Mouse (Mus musculus) C2C12 (cell line): Measurements from ENCODE around the gene Gm29427. TPM values are rescaled to one million over a fixed set of nuclear protein-coding genes. Genes with fewer than 3 reads are reported as not detected.

Source experiments
- H3K27me3 ChIP-seq: one replicate; pipeline ENCODE4 v1.6.1; 2011; ENCODE audit not compliant: control insufficient read depth, insufficient read depth, insufficient read length
- H3K36me3 ChIP-seq: one replicate; pipeline ENCODE4 v1.6.1; 2011; ENCODE audit not compliant: control insufficient read depth, insufficient read depth
- H3K4me3 ChIP-seq: one replicate; pipeline ENCODE4 v1.5.1; 2011; ENCODE audit warnings: mild to moderate bottlenecking, control low read depth; ENCODE audit not compliant: poor library complexity, insufficient read depth, severe bottlenecking
- H3K79me2 ChIP-seq: one replicate; pipeline ENCODE4 v1.6.1; 2011; ENCODE audit not compliant: control insufficient read depth, insufficient read depth
- H3K79me3 ChIP-seq: one replicate; pipeline ENCODE4 v1.6.1; 2011; ENCODE audit warnings: low read depth, control low read depth
- H3ac ChIP-seq: one replicate; pipeline ENCODE3; 2011; ENCODE audit warnings: low read depth; ENCODE audit not compliant: control insufficient read depth, insufficient read length
- CEBPB ChIP-seq: IDR thresholded peaks from one replicate; pipeline ENCODE4 v1.6.1; 2011; ENCODE audit warnings: low read depth, mild to moderate bottlenecking, control low read depth, moderate library complexity
- CTCF ChIP-seq: IDR thresholded peaks from one replicate; pipeline ENCODE4 v1.5.1; 2011; ENCODE audit not compliant: control insufficient read depth, insufficient read depth, insufficient read length
- FOSL1 ChIP-seq: IDR thresholded peaks from one replicate; pipeline ENCODE4 v1.8.0; 2011; ENCODE audit warnings: mild to moderate bottlenecking, low read length; ENCODE audit not compliant: poor library complexity, insufficient read depth, severe bottlenecking
- MAX ChIP-seq: IDR thresholded peaks from one replicate; pipeline ENCODE4 v1.6.1; 2011; ENCODE audit warnings: mild to moderate bottlenecking, control low read depth
- MYOD1 ChIP-seq: IDR thresholded peaks from one replicate; pipeline ENCODE4 v1.6.1; 2011; ENCODE audit warnings: low read depth; ENCODE audit not compliant: control insufficient read depth, insufficient read length
- MYOG ChIP-seq: IDR thresholded peaks from one replicate; pipeline ENCODE4 v1.6.1; 2011; ENCODE audit not compliant: control insufficient read depth, insufficient read length; ENCODE audit errors: extremely low read depth
- USF1 ChIP-seq: IDR thresholded peaks from one replicate; pipeline ENCODE4 v1.6.1; 2011; ENCODE audit warnings: low read depth, mild to moderate bottlenecking, control low read depth, moderate library complexity
- polyA plus RNA-seq: library from polyadenylated mRNA; unstranded; fragments of >200 nt; fragmentation: generic; extraction: Trizol; gene quantifications from one replicate; pipeline ENCODE4 v1.2.1, GENCODE M21; 2012; ENCODE audit warnings: missing spikeins

The Gm29427 gene
- polyA plus RNA-seq, 1 experiment: not detected

DNA sequence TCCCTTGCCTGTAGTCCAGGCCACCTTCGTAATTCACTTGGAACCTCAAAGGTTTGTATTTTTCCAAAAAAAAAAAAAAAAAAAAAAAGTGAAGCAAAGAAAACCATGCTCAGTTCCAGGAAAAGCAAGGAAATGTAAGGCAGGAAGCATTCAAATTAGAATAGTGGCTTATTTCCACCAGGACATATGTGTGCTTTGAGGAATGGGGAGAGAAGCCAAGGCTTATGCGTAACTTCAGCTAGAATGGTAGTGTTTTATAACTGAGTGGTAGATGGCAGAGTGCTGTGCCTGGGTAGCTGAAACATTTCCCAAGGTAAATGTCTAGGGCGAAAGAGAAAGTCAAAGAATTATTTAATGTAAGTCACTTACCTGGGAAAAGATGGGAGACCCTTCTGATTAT, 13.1 kb upstream of the Gm29427 start:
- H3K79me2 ChIP-seq: peaks cover 5% of the 10 kb centered on the region

DNA sequence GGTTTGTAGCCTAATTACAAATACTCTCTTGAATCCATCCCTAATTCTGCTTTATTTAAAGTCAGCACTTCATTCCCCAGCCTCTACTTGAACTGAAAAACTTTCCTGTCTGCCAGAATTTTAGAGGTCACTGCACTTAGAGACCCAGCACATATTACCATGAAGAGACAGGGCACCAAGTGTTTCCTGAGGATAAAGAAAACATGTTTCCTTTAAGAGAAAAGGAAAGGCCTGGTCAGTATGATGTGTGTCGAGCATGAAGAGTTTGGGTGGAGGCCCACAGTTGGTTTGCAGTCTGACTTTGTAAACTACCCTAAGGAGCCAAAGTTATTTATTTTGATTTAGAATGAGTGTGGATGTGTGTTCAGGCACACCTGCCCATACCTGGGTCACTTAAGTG, 12.5 kb upstream of the Gm29427 start:
- TF ChIP-seq MYOD1 (no peak), MAX (no peak), MYOG (no peak), CTCF (no peak), USF1 (no peak), FOSL1 (no peak), CEBPB (no peak)
- Histone ChIP-seq H3K36me3 (peaks cover 12% of the 10 kb centered on the region), H3K4me3 (no peak overlapping the region), H3K79me3 (peaks cover 6% of the 10 kb centered on the region), H3K27me3 (no peaks in the 10 kb centered on the region), H3ac (no peak overlapping the region), H3K79me2 (peaks cover 11% of the 10 kb centered on the region)

More for the DNA sequence above, 13.1 kb upstream of the Gm29427 start:
- Histone ChIP-seq H3K36me3 (peaks cover 6% of the 10 kb centered on the region), H3K4me3 (no peak overlapping the region), H3K79me3 (peaks cover 3% of the 10 kb centered on the region), H3ac (no peak overlapping the region), H3K27me3 (no peaks in the 10 kb centered on the region)
- TF ChIP-seq CTCF: no peak
- TF ChIP-seq MYOG: no peak
- TF ChIP-seq MYOD1: no peak
- no peak for TF ChIP-seq USF1
- TF ChIP-seq CEBPB: no peak
- TF ChIP-seq FOSL1: no peak
- TF ChIP-seq MAX: no peak

DNA sequence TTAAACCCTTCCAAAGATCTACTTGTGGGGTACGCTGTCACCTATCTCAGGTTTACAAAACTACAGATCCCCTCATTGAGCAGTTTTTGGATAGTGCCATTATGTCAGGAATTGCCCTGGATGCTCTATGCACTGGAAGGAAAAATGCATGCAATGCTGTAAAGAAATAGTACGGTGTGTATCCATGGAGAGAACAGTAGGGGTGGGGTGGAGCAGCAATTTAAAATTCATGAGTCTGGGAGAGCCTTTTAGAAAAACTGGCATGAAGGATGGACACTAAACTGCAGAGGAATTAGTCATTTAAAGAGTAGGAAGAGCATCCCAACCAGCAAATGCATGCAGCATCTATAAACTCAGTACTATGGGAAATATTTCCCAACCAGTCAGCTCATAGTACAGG, 10.8 kb upstream of the Gm29427 start:
- Histone ChIP-seq H3K4me3 (no peak overlapping the region), H3K79me2 (peaks cover 28% of the 10 kb centered on the region), H3ac (no peak overlapping the region), H3K79me3 (peaks cover 17% of the 10 kb centered on the region), H3K36me3 (peaks cover 19% of the 10 kb centered on the region), H3K27me3 (no peaks in the 10 kb centered on the region)
- TF ChIP-seq MAX (no peak), MYOG (no peak), CTCF (no peak), FOSL1 (no peak), MYOD1 (no peak), USF1 (no peak), CEBPB (no peak)

DNA sequence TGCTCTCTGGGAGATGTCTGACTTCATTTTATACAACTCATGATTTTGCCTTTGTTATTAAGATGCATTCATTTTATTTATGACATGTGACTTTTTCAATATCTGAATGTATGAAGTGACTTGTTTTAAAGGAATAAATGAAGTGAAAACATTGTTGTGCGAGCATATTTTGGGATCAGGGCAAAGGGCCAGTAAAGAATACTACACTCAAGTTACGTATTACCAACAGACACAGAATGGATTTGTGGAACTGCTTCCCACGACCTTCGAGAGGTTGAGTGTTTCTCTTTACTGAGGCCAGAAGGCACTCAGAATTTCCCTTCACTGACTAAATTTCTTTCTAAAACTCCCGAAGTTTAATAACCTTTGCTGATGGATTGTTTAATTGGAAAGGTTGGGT, 8.6 kb upstream of the Gm29427 start:
- Histone ChIP-seq H3ac (no peak overlapping the region), H3K27me3 (no peaks in the 10 kb centered on the region)

DNA sequence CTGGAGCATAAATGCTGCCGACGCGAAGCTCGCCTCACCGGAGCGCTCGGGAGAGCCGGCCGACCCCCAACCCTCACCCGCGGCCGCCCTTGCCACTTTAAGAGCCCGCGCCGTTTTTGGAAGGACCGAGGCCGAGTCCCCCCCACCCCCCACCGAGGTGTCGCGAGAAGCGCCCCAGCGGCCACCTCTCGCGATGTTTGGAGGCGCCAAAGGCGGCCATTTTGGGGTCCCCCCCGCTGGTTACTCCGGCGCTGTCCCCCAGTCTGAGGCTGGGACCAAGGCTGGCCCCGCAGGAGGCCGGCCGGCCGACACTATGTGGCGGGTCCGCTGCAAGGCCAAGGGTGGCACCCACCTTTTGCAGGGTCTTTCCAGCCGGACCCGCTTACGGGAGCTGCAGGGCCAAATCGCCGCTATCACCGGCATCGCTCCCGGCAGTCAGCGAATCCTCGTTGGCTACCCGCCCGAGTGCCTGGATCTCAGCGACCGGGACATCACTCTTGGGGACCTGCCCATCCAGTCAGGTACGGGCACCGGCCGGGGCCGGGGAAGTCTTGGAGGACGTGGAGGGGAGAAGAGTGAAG, 1.8 kb upstream of the Gm29427 start, which contains the start of gene Yod1:
Gene Yod1, plus strand, starts transcription at position 37 of the 581 bp plus-strand sequence.
- Histone ChIP-seq H3K27me3 (no peaks in the 10 kb centered on the region), H3K4me3 (peak within 1 kb of the TSS; percentile 88), H3K79me3 (peaks cover 44% of the 10 kb centered on the region), H3ac (peak within 1 kb of the TSS; percentile 100), H3K36me3 (peaks cover 25% of the 10 kb centered on the region), H3K79me2 (peaks cover 64% of the 10 kb centered on the region)
- TF ChIP-seq MYOG: no peak
- no peak for TF ChIP-seq FOSL1
- no peak for TF ChIP-seq CTCF
- TF ChIP-seq MAX: no peak
- TF ChIP-seq USF1: no peak
- no peak for TF ChIP-seq MYOD1

More for the DNA sequence above, 8.6 kb upstream of the Gm29427 start:
- Histone ChIP-seq H3K36me3 (peaks cover 33% of the 10 kb centered on the region), H3K4me3 (no peak overlapping the region), H3K79me3 (peaks cover 37% of the 10 kb centered on the region), H3K79me2 (peaks cover 50% of the 10 kb centered on the region)
- TF ChIP-seq USF1 (no peak), CEBPB (no peak), MAX (no peak), CTCF (no peak), FOSL1 (no peak), MYOG (no peak), MYOD1 (no peak)
